Mouse (Mus musculus): Measurements from ENCODE around the gene Btbd7. TPM values are rescaled to one million over a fixed set of nuclear protein-coding genes. Genes with fewer than 3 reads are reported as not detected.
A peak's percentile ranks its signal among the peaks of the same experiment; 100 is the strongest.

Gene Btbd7
- polyA plus RNA-seq (2012): 0.10 and 0.17 TPM in 2 replicates

GRCm38 (mm10) chr12:102878031-102878823, at the start of gene Btbd7:
TSS of gene Btbd7 (minus strand) at chr12:102878471.
- TF ChIP-seq GATA1 (IDR thresholded peaks at IDR 0.05; ENCODE audit: low read length): no peak
- TF ChIP-seq TAL1 (IDR thresholded peaks at IDR 0.05; ENCODE audit: low read length): no peak
- H3K27me3 ChIP-seq (ENCODE audit: control insufficient read depth): peaks cover 11% of the 10 kb centered on the region
- H3K36me3 ChIP-seq (ENCODE audit: control insufficient read depth): no peaks in the 10 kb centered on the region
- H3K4me1 ChIP-seq (ENCODE audit: control insufficient read depth): peaks cover 31% of the 10 kb centered on the region
- H3K9me3 ChIP-seq (ENCODE audit: control insufficient read depth, low read length): no peaks in the 10 kb centered on the region
- peak within 1 kb of the TSS; percentile 70 for H3K4me3 ChIP-seq (replicated peaks)

GRCm38 (mm10) chr12:102916073-102916472, 37.8 kb upstream of the Btbd7 start:
- no peak for TF ChIP-seq GATA1 (IDR thresholded peaks at IDR 0.05; ENCODE audit: low read length)
- no peak for TF ChIP-seq TAL1 (IDR thresholded peaks at IDR 0.05; ENCODE audit: low read length)
- Histone ChIP-seq H3K9me3 (ENCODE audit: control insufficient read depth, low read length) (no peaks in the 10 kb centered on the region), H3K27me3 (ENCODE audit: control insufficient read depth) (no peaks in the 10 kb centered on the region), H3K36me3 (ENCODE audit: control insufficient read depth) (no peaks in the 10 kb centered on the region), H3K4me1 (ENCODE audit: control insufficient read depth) (no peaks in the 10 kb centered on the region), H3K4me3 (replicated peaks) (no peak overlapping the region)

- TF ChIP-seq TAL1 (IDR thresholded peaks at IDR 0.05; ENCODE audit: low read length): no peak
- no peak for TF ChIP-seq GATA1 (IDR thresholded peaks at IDR 0.05; ENCODE audit: low read length)
- Histone ChIP-seq H3K9me3 (ENCODE audit: control insufficient read depth, low read length) (no peaks in the 10 kb centered on the region), H3K36me3 (ENCODE audit: control insufficient read depth) (no peaks in the 10 kb centered on the region), H3K27me3 (ENCODE audit: control insufficient read depth) (no peaks in the 10 kb centered on the region), H3K4me1 (ENCODE audit: control insufficient read depth) (no peaks in the 10 kb centered on the region), H3K4me3 (replicated peaks) (no peak overlapping the region)
Measured at GRCm38 (mm10) chr12:102908191-102908590, 29.9 kb upstream of the Btbd7 start.

- TF ChIP-seq GATA1 (IDR thresholded peaks at IDR 0.05; ENCODE audit: low read length) (no peak), TAL1 (IDR thresholded peaks at IDR 0.05; ENCODE audit: low read length) (no peak)
- Histone ChIP-seq H3K9me3 (ENCODE audit: control insufficient read depth, low read length) (peaks cover 11% of the 10 kb centered on the region), H3K4me1 (ENCODE audit: control insufficient read depth) (no peaks in the 10 kb centered on the region), H3K4me3 (replicated peaks) (no peak within 1 kb of the TSS), H3K27me3 (ENCODE audit: control insufficient read depth) (no peaks in the 10 kb centered on the region), H3K36me3 (ENCODE audit: control insufficient read depth) (no peaks in the 10 kb centered on the region)
Measured at GRCm38 (mm10) chr12:102899091-102899490, 20.8 kb upstream of the Btbd7 start, which contains the start of gene Cox8c. TSS of gene Cox8c (plus strand) at chr12:102899316.

- Histone ChIP-seq H3K27me3 (ENCODE audit: control insufficient read depth) (peaks cover 2% of the 10 kb centered on the region), H3K4me3 (replicated peaks) (no peak overlapping the region), H3K36me3 (ENCODE audit: control insufficient read depth) (no peaks in the 10 kb centered on the region), H3K4me1 (ENCODE audit: control insufficient read depth) (no peaks in the 10 kb centered on the region), H3K9me3 (ENCODE audit: control insufficient read depth, low read length) (peaks cover 5% of the 10 kb centered on the region; the same call in 1 of the 2 replicates)
- no peak for TF ChIP-seq TAL1 (IDR thresholded peaks at IDR 0.05; ENCODE audit: low read length)
- no peak for TF ChIP-seq GATA1 (IDR thresholded peaks at IDR 0.05; ENCODE audit: low read length)
Measured at GRCm38 (mm10) chr12:102888568-102888967, 10.3 kb upstream of the Btbd7 start.

GRCm38 (mm10) chr12:102887366-102887765, 9.1 kb upstream of the Btbd7 start:
- H3K9me3 ChIP-seq (ENCODE audit: control insufficient read depth, low read length): peaks cover 5% of the 10 kb centered on the region; the same call in 1 of the 2 replicates
- peaks cover 2% of the 10 kb centered on the region for H3K27me3 ChIP-seq (ENCODE audit: control insufficient read depth)
- no peaks in the 10 kb centered on the region for H3K4me1 ChIP-seq (ENCODE audit: control insufficient read depth)
- no peak for TF ChIP-seq TAL1 (IDR thresholded peaks at IDR 0.05; ENCODE audit: low read length)
- no peak for TF ChIP-seq GATA1 (IDR thresholded peaks at IDR 0.05; ENCODE audit: low read length)
- H3K4me3 ChIP-seq (replicated peaks): no peak overlapping the region
- no peaks in the 10 kb centered on the region for H3K36me3 ChIP-seq (ENCODE audit: control insufficient read depth)

- Histone ChIP-seq H3K36me3 (ENCODE audit: control insufficient read depth) (no peaks in the 10 kb centered on the region), H3K9me3 (ENCODE audit: control insufficient read depth, low read length) (no peaks in the 10 kb centered on the region), H3K4me1 (ENCODE audit: control insufficient read depth) (no peaks in the 10 kb centered on the region), H3K27me3 (ENCODE audit: control insufficient read depth) (peaks cover 6% of the 10 kb centered on the region), H3K4me3 (replicated peaks) (no peak overlapping the region)
- TF ChIP-seq GATA1 (IDR thresholded peaks at IDR 0.05; ENCODE audit: low read length): no peak
- no peak for TF ChIP-seq TAL1 (IDR thresholded peaks at IDR 0.05; ENCODE audit: low read length)
Measured at GRCm38 (mm10) chr12:102885735-102886134, 7.5 kb upstream of the Btbd7 start.

GRCm38 (mm10) chr12:102878901-102879300, 630 bp upstream of the Btbd7 start:
- Histone ChIP-seq H3K9me3 (ENCODE audit: control insufficient read depth, low read length) (no peaks in the 10 kb centered on the region), H3K4me3 (replicated peaks) (peak overlapping the region; percentile 70), H3K36me3 (ENCODE audit: control insufficient read depth) (no peaks in the 10 kb centered on the region), H3K4me1 (ENCODE audit: control insufficient read depth) (peaks cover 31% of the 10 kb centered on the region), H3K27me3 (ENCODE audit: control insufficient read depth) (peaks cover 11% of the 10 kb centered on the region)
- TF ChIP-seq TAL1 (IDR thresholded peaks at IDR 0.05; ENCODE audit: low read length) (no peak), GATA1 (IDR thresholded peaks at IDR 0.05; ENCODE audit: low read length) (no peak)

GRCm38 (mm10) chr12:102877301-102878030, 805 bp downstream of the Btbd7 start:
- H3K9me3 ChIP-seq (ENCODE audit: control insufficient read depth, low read length): no peaks in the 10 kb centered on the region
- peak overlapping the region; percentile 70 for H3K4me3 ChIP-seq (replicated peaks)
- no peaks in the 10 kb centered on the region for H3K36me3 ChIP-seq (ENCODE audit: control insufficient read depth)
- H3K4me1 ChIP-seq (ENCODE audit: control insufficient read depth): peaks cover 31% of the 10 kb centered on the region
- TF ChIP-seq GATA1 (IDR thresholded peaks at IDR 0.05; ENCODE audit: low read length) (no peak), TAL1 (IDR thresholded peaks at IDR 0.05; ENCODE audit: low read length) (no peak)
- H3K27me3 ChIP-seq (ENCODE audit: control insufficient read depth): peaks cover 11% of the 10 kb centered on the region

Measured in erythroblast, embryonic 14.5 days (primary cell).